Mouse (Mus musculus): ENCODE measurements around the gene Rad51b. TPM values are rescaled to one million over a fixed set of nuclear protein-coding genes. Genes with fewer than 3 reads are reported as not detected.

Gene Rad51b
- 0.32 TPM in 1 of 2 replicates, not detected in the other for polyA plus RNA-seq (2012; rRNA removed; ENCODE audit: low replicate concordance)

DNA sequence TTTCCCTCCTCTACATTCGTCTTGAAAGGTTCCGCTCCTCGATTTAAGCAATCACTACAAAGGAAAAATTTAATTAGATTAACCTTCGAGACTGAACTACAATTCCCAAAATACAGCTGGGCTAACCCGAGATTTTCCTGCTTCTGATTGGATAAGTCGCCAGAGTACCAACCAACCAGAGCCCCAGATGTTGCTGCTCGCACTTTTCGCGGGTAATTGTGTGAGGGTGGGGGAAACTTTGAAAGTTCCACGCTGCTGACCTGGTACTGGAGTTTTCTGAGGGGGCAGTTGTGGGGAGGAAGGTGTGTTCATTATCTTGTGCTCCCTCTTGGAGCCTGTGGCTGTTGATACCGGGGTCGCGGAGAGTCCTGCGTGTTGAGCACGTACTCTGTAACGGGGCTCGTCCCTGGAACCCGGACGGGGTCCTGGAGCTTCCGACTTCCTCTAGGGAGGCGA, at the start of gene Rad51b:
Gene Rad51b, plus strand, starts transcription at position 162 of the 456 bp plus-strand sequence.

GRCm38 (mm10) chr12:79296126-79296816, 811 bp upstream of the Rad51b start, which contains the start of gene Zfyve26:
Gene Zfyve26, minus strand, starts transcription at chr12:79296304.

Other genes with a start within 250 kb of the Rad51b start
- gene Pigh, start 207.6 kb upstream of the Rad51b start, polyA plus RNA-seq (2012; rRNA removed; ENCODE audit: low replicate concordance): 7.2 and 11.0 TPM in 2 replicates
- gene Arg2, start 166.5 kb upstream of the Rad51b start, polyA plus RNA-seq (2012; rRNA removed; ENCODE audit: low replicate concordance): 136 and 163 TPM in 2 replicates
- gene Vti1b, start 124.6 kb upstream of the Rad51b start, polyA plus RNA-seq (2012; rRNA removed; ENCODE audit: low replicate concordance): 33.8 and 46.6 TPM in 2 replicates
- 6.6 and 7.2 TPM in 2 replicates for gene Rdh11, start 105.0 kb upstream of the Rad51b start, polyA plus RNA-seq (2012; rRNA removed; ENCODE audit: low replicate concordance)
- 0.41 and 0.44 TPM in 2 replicates for gene Rdh12, start 88.4 kb upstream of the Rad51b start, polyA plus RNA-seq (2012; rRNA removed; ENCODE audit: low replicate concordance)
- gene Zfyve26, start 978 bp upstream of the Rad51b start, polyA plus RNA-seq (2012; rRNA removed; ENCODE audit: low replicate concordance): 7.0 and 7.3 TPM in 2 replicates